Mouse (Mus musculus): Measurements from ENCODE around the gene Tpsb2. TPM values are rescaled to one million over a fixed set of nuclear protein-coding genes. Genes with fewer than 3 reads are reported as not detected.

The Tpsb2 gene
- polyA plus RNA-seq, 1 experiment from 2014 or later: 4.5 TPM

DNA sequence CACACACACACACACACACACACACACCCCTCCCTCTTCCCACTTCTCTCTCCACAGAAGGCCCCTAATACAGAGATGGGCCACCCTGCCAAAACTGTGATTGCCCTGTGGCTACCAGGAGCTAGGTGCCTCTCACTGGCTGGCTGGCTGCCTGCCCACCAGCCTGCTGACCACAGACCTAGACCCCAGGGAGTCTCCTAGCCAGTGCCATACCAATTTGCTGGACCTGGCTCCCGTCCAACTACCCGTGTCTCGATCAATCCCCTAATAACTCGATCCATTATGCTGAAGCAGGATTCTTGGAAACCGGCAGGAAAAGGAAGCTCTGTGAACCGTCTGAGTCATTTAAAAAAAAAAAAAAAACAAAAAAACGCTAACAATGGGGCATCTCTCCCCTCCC, 44.7 kb downstream of the Tpsb2 start:
- no peak overlapping the region for H3K9ac ChIP-seq (ENCODE audit: low read depth, low read length)
- H3K4me1 ChIP-seq (ENCODE audit: control insufficient read depth, insufficient read depth, low read length): peaks cover 30% of the 10 kb centered on the region
- no peak overlapping the region for H3K27ac ChIP-seq (ENCODE audit: low read length)
- H3K36me3 ChIP-seq (ENCODE audit: control insufficient read depth, insufficient read depth, low read length): no peaks in the 10 kb centered on the region
- H3K9me3 ChIP-seq (ENCODE audit: control insufficient read depth, low read length): no peaks in the 10 kb centered on the region
- WGBS: 37% methylated on average over 7 of the region's 7 CpGs
- H3K4me2 ChIP-seq (ENCODE audit: low read depth, low read length): no peak overlapping the region
- ATAC-seq: no peak
- no peak overlapping the region for H3K4me3 ChIP-seq (ENCODE audit: low read length)
- no peaks in the 10 kb centered on the region for H3K27me3 ChIP-seq (replicated peaks; ENCODE audit: control insufficient read depth, insufficient read depth, low read length)

- Histone ChIP-seq H3K36me3 (ENCODE audit: control insufficient read depth, insufficient read depth, low read length) (no peaks in the 10 kb centered on the region), H3K4me3 (ENCODE audit: low read length) (no peak overlapping the region), H3K4me1 (ENCODE audit: control insufficient read depth, insufficient read depth, low read length) (peaks cover 30% of the 10 kb centered on the region), H3K9ac (ENCODE audit: low read depth, low read length) (no peak overlapping the region), H3K4me2 (ENCODE audit: low read depth, low read length) (no peak overlapping the region), H3K9me3 (ENCODE audit: control insufficient read depth, low read length) (no peaks in the 10 kb centered on the region), H3K27me3 (replicated peaks; ENCODE audit: control insufficient read depth, insufficient read depth, low read length) (no peaks in the 10 kb centered on the region), H3K27ac (ENCODE audit: low read length) (no peak overlapping the region)
- no peak for ATAC-seq
- 51% methylated on average over 4 of the region's 4 CpGs for WGBS
Observed at GRCm38 (mm10) chr17:25411251-25411650, 45.1 kb downstream of the Tpsb2 start.

GRCm38 (mm10) chr17:25414209-25414608, 48.1 kb downstream of the Tpsb2 start:
- no peaks in the 10 kb centered on the region for H3K9me3 ChIP-seq (ENCODE audit: control insufficient read depth, low read length)
- no peaks in the 10 kb centered on the region for H3K36me3 ChIP-seq (ENCODE audit: control insufficient read depth, insufficient read depth, low read length)
- no peak overlapping the region for H3K4me2 ChIP-seq (ENCODE audit: low read depth, low read length)
- no peak overlapping the region for H3K4me3 ChIP-seq (ENCODE audit: low read length)
- H3K4me1 ChIP-seq (ENCODE audit: control insufficient read depth, insufficient read depth, low read length): peaks cover 29% of the 10 kb centered on the region
- no peak for ATAC-seq
- 67% methylated on average over 4 of the region's 4 CpGs for WGBS
- H3K9ac ChIP-seq (ENCODE audit: low read depth, low read length): no peak overlapping the region
- H3K27ac ChIP-seq (ENCODE audit: low read length): no peak overlapping the region
- H3K27me3 ChIP-seq (replicated peaks; ENCODE audit: control insufficient read depth, insufficient read depth, low read length): no peaks in the 10 kb centered on the region

GRCm38 (mm10) chr17:25414917-25415316, 48.8 kb downstream of the Tpsb2 start:
- peak overlapping the region; percentile 27; the same call in 1 of the 2 replicates for H3K27ac ChIP-seq (ENCODE audit: low read length)
- H3K27me3 ChIP-seq (replicated peaks; ENCODE audit: control insufficient read depth, insufficient read depth, low read length): no peaks in the 10 kb centered on the region
- H3K9me3 ChIP-seq (ENCODE audit: control insufficient read depth, low read length): no peaks in the 10 kb centered on the region
- H3K4me3 ChIP-seq (ENCODE audit: low read length): no peak overlapping the region
- no peak for ATAC-seq
- no peaks in the 10 kb centered on the region for H3K36me3 ChIP-seq (ENCODE audit: control insufficient read depth, insufficient read depth, low read length)
- 32% methylated on average over 3 of the region's 3 CpGs for WGBS
- peaks cover 29% of the 10 kb centered on the region for H3K4me1 ChIP-seq (ENCODE audit: control insufficient read depth, insufficient read depth, low read length)
- no peak overlapping the region for H3K9ac ChIP-seq (ENCODE audit: low read depth, low read length)
- no peak overlapping the region for H3K4me2 ChIP-seq (ENCODE audit: low read depth, low read length)

- peak; percentile 61 for ATAC-seq
- Histone ChIP-seq H3K9ac (ENCODE audit: low read depth, low read length) (no peak overlapping the region), H3K4me2 (ENCODE audit: low read depth, low read length) (no peak overlapping the region), H3K4me3 (ENCODE audit: low read length) (no peak overlapping the region), H3K36me3 (ENCODE audit: control insufficient read depth, insufficient read depth, low read length) (no peaks in the 10 kb centered on the region), H3K27ac (ENCODE audit: low read length) (peak overlapping the region; percentile 58; the same call in 1 of the 2 replicates), H3K4me1 (ENCODE audit: control insufficient read depth, insufficient read depth, low read length) (peaks cover 27% of the 10 kb centered on the region), H3K27me3 (replicated peaks; ENCODE audit: control insufficient read depth, insufficient read depth, low read length) (no peaks in the 10 kb centered on the region), H3K9me3 (ENCODE audit: control insufficient read depth, low read length) (no peaks in the 10 kb centered on the region)
- WGBS: 13% methylated on average over 5 of the region's 6 CpGs
Observed at GRCm38 (mm10) chr17:25415421-25415913, 49.4 kb downstream of the Tpsb2 start.

- H3K36me3 ChIP-seq (ENCODE audit: control insufficient read depth, insufficient read depth, low read length): no peaks in the 10 kb centered on the region
- H3K4me3 ChIP-seq (ENCODE audit: low read length): no peak overlapping the region
- no peaks in the 10 kb centered on the region for H3K9me3 ChIP-seq (ENCODE audit: control insufficient read depth, low read length)
- WGBS: 13% methylated on average over 3 of the region's 3 CpGs
- H3K27me3 ChIP-seq (replicated peaks; ENCODE audit: control insufficient read depth, insufficient read depth, low read length): no peaks in the 10 kb centered on the region
- H3K9ac ChIP-seq (ENCODE audit: low read depth, low read length): 0 out of 2 replicates have a peak overlapping the region, but pooled peaks have one; percentile 7
- peak overlapping the region; percentile 58 for H3K27ac ChIP-seq (ENCODE audit: low read length)
- H3K4me1 ChIP-seq (ENCODE audit: control insufficient read depth, insufficient read depth, low read length): peaks cover 27% of the 10 kb centered on the region
- no peak overlapping the region for H3K4me2 ChIP-seq (ENCODE audit: low read depth, low read length)
- peak; percentile 10; the same call in 1 of the 2 replicates for ATAC-seq
Observed at GRCm38 (mm10) chr17:25416219-25416618, 50.1 kb downstream of the Tpsb2 start.

DNA sequence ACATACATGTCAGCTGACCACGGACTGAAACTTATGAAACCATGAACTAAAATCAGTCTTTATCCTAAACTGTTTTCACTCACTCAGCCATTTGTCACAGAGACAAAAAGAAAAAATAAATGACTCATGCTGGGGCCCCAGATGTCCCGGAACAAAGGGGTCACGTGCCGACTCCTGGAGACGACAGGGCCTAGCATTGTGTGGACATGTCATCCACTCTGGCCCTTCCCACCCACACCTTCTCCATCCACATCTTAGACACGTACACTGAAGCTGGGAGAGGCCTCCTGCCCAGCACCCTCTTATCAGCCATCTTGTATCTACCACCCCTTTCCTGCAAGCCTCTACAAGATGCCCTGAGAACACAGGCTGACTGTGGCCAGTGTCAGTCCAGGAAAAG, 51.9 kb downstream of the Tpsb2 start:
- no peak overlapping the region for H3K27ac ChIP-seq (ENCODE audit: low read length)
- no peak overlapping the region for H3K4me3 ChIP-seq (ENCODE audit: low read length)
- no peaks in the 10 kb centered on the region for H3K27me3 ChIP-seq (replicated peaks; ENCODE audit: control insufficient read depth, insufficient read depth, low read length)
- H3K9me3 ChIP-seq (ENCODE audit: control insufficient read depth, low read length): no peaks in the 10 kb centered on the region
- H3K4me1 ChIP-seq (ENCODE audit: control insufficient read depth, insufficient read depth, low read length): peaks cover 27% of the 10 kb centered on the region
- WGBS: 76% methylated on average over 6 of the region's 6 CpGs
- no peak overlapping the region for H3K4me2 ChIP-seq (ENCODE audit: low read depth, low read length)
- H3K36me3 ChIP-seq (ENCODE audit: control insufficient read depth, insufficient read depth, low read length): no peaks in the 10 kb centered on the region
- no peak overlapping the region for H3K9ac ChIP-seq (ENCODE audit: low read depth, low read length)
- no peak for ATAC-seq

Other genes with a start within 250 kb of the Tpsb2 start
- gene Ptx4, start 245.5 kb upstream of the Tpsb2 start, polyA plus RNA-seq (2015; fragmentation: Nextera tagmentation; extraction: Ambion mirVana): 0.20 and 0.24 TPM in 2 replicates
- gene Clcn7, start 232.9 kb upstream of the Tpsb2 start, polyA plus RNA-seq (2015; fragmentation: Nextera tagmentation; extraction: Ambion mirVana): 21.8 and 23.5 TPM in 2 replicates
- 0.15 and 0.18 TPM in 2 replicates for gene Ccdc154, start 203.8 kb upstream of the Tpsb2 start, polyA plus RNA-seq (2015; fragmentation: Nextera tagmentation; extraction: Ambion mirVana)
- gene Gm38655, start 190.8 kb upstream of the Tpsb2 start, polyA plus RNA-seq (2015; fragmentation: Nextera tagmentation; extraction: Ambion mirVana): 1.3 and 1.6 TPM in 2 replicates
- gene BC003965, start 181.8 kb upstream of the Tpsb2 start, polyA plus RNA-seq (2015; fragmentation: Nextera tagmentation; extraction: Ambion mirVana): 35.1 and 39.7 TPM in 2 replicates
- 4.8 and 5.3 TPM in 2 replicates for gene Unkl, start 177.9 kb upstream of the Tpsb2 start, polyA plus RNA-seq (2015; fragmentation: Nextera tagmentation; extraction: Ambion mirVana)
- 40.6 and 45.8 TPM in 2 replicates for gene Gnptg, start 126.2 kb upstream of the Tpsb2 start, polyA plus RNA-seq (2015; fragmentation: Nextera tagmentation; extraction: Ambion mirVana)
- 33.1 and 37.0 TPM in 2 replicates for gene Tsr3, start 126.1 kb upstream of the Tpsb2 start, polyA plus RNA-seq (2015; fragmentation: Nextera tagmentation; extraction: Ambion mirVana)
- 2.5 and 4.0 TPM in 2 replicates for gene Baiap3, start 109.9 kb upstream of the Tpsb2 start, polyA plus RNA-seq (2015; fragmentation: Nextera tagmentation; extraction: Ambion mirVana)
- gene Ube2i, start 91.7 kb upstream of the Tpsb2 start, polyA plus RNA-seq (2015; fragmentation: Nextera tagmentation; extraction: Ambion mirVana): 430 and 478 TPM in 2 replicates
- gene Prss34, start 67.9 kb upstream of the Tpsb2 start, polyA plus RNA-seq (2015; fragmentation: Nextera tagmentation; extraction: Ambion mirVana): 0.39 and 0.62 TPM in 2 replicates
- not detected in 2 replicates for gene Prss28, start 57.7 kb upstream of the Tpsb2 start, polyA plus RNA-seq (2015; fragmentation: Nextera tagmentation; extraction: Ambion mirVana)
- gene Prss29, start 47.7 kb upstream of the Tpsb2 start, polyA plus RNA-seq (2015; fragmentation: Nextera tagmentation; extraction: Ambion mirVana): not detected in 2 replicates
- 0.22 TPM in 1 of 2 replicates, not detected in the other for gene Tpsab1, start 20.7 kb upstream of the Tpsb2 start, polyA plus RNA-seq (2015; fragmentation: Nextera tagmentation; extraction: Ambion mirVana)
- 26.3 and 28.6 TPM in 2 replicates for gene Tpsg1, start 3.0 kb downstream of the Tpsb2 start, polyA plus RNA-seq (2015; fragmentation: Nextera tagmentation; extraction: Ambion mirVana)
- gene Cacna1h, start 67.5 kb downstream of the Tpsb2 start, polyA plus RNA-seq (2015; fragmentation: Nextera tagmentation; extraction: Ambion mirVana): 2.2 and 3.0 TPM in 2 replicates
- not detected in 2 replicates for gene Tekt4, start 88.3 kb downstream of the Tpsb2 start, polyA plus RNA-seq (2015; fragmentation: Nextera tagmentation; extraction: Ambion mirVana)
- gene Sstr5, start 131.0 kb downstream of the Tpsb2 start, polyA plus RNA-seq (2015; fragmentation: Nextera tagmentation; extraction: Ambion mirVana): 0.78 and 1.0 TPM in 2 replicates
- 3.6 and 4.3 TPM in 2 replicates for gene Sox8, start 204.4 kb downstream of the Tpsb2 start, polyA plus RNA-seq (2015; fragmentation: Nextera tagmentation; extraction: Ambion mirVana)
- 39.1 and 40.6 TPM in 2 replicates for gene Lmf1, start 212.8 kb downstream of the Tpsb2 start, polyA plus RNA-seq (2015; fragmentation: Nextera tagmentation; extraction: Ambion mirVana)

All from intestine, embryonic 16.5 days (tissue).